Mouse (Mus musculus) liver, adult 2 months (tissue): ENCODE measurements around the gene Gm49353. TPM values are rescaled to one million over a fixed set of nuclear protein-coding genes. Genes with fewer than 3 reads are reported as not detected.

Experiments used
- DNase-seq: peaks from one replicate; pipeline ENCODE4 v3.0.0-alpha.2; 2011; ENCODE audit warnings: low read depth, low spot score; ENCODE audit errors: extremely low read depth
- H3K27ac ChIP-seq: fragments of 200-500 bp; replicated peaks from 2 replicates; pipeline ENCODE4 v1.5.1; 2012; ENCODE audit warnings: low read depth, mild to moderate bottlenecking, control low read depth, inconsistent platforms, low read length; ENCODE audit not compliant: insufficient read depth
- H3K27me3 ChIP-seq: fragments of 200-500 bp; 2 replicates; pipeline ENCODE4 v1.6.1; 2012; ENCODE audit warnings: mild to moderate bottlenecking, moderate library complexity, low read length, inconsistent platforms; ENCODE audit not compliant: control insufficient read depth, insufficient read depth
- H3K36me3 ChIP-seq: fragments of 200-500 bp; 2 replicates; pipeline ENCODE4 v1.6.1; 2012; ENCODE audit warnings: low read length, inconsistent platforms; ENCODE audit not compliant: control insufficient read depth, insufficient read depth
- H3K4me1 ChIP-seq: fragments of 200-500 bp; 2 replicates; pipeline ENCODE4 v1.6.1; 2011; ENCODE audit warnings: low read length; ENCODE audit not compliant: control insufficient read depth, insufficient read depth
- H3K4me3 ChIP-seq: fragments of 200-500 bp; 2 replicates; pipeline ENCODE4 v1.5.1; 2011; ENCODE audit warnings: low read depth, mild to moderate bottlenecking, control low read depth, low read length, moderate library complexity; ENCODE audit not compliant: insufficient read depth
- H3K79me2 ChIP-seq: fragments of 200-500 bp; 2 replicates; pipeline ENCODE4 v1.6.1; 2012; ENCODE audit warnings: inconsistent platforms, mild to moderate bottlenecking, low read length, moderate library complexity; ENCODE audit not compliant: control insufficient read depth, insufficient read depth
- H3K9ac ChIP-seq: fragments of 200-500 bp; 2 replicates; pipeline ENCODE4 v1.6.1; 2012; ENCODE audit warnings: low read depth, mild to moderate bottlenecking, control low read depth, inconsistent platforms, low read length
- CTCF ChIP-seq: fragments of 200-500 bp; IDR thresholded peaks from 2 replicates; pipeline ENCODE4 v1.5.1; 2011; ENCODE audit warnings: low read depth, low read length, control low read depth
- POLR2A ChIP-seq: fragments of 200-500 bp; IDR thresholded peaks from 2 replicates; pipeline ENCODE4 v1.6.1; 2011; ENCODE audit warnings: low read length, control low read depth; ENCODE audit not compliant: insufficient read depth; ENCODE audit errors: extremely low read depth
- WGBS: fragments of 180-500 bp; shearing (Covaris S2); methylation state at CpG from one replicate; pipeline ENCODE4 v1.1.7; 2018; 5-methylcytosine and 5-hydroxymethylcytosine counted together
- polyA plus RNA-seq: library from polyadenylated mRNA; depleted of rRNA; stranded (reverse); fragments of >200 nt; gene quantifications from 2 replicates; pipeline ENCODE4 v1.2.3, GENCODE M21; 2012; rRNA removed
- total RNA-seq: library from RNA; depleted of rRNA; stranded (reverse); fragments of >200 nt; gene quantifications from 2 replicates; pipeline ENCODE4 v1.2.3, GENCODE M21; 2014; rRNA removed

The Gm49353 gene
- total RNA-seq (not detected in 2 replicates), polyA plus RNA-seq (not detected in 2 replicates)

DNA sequence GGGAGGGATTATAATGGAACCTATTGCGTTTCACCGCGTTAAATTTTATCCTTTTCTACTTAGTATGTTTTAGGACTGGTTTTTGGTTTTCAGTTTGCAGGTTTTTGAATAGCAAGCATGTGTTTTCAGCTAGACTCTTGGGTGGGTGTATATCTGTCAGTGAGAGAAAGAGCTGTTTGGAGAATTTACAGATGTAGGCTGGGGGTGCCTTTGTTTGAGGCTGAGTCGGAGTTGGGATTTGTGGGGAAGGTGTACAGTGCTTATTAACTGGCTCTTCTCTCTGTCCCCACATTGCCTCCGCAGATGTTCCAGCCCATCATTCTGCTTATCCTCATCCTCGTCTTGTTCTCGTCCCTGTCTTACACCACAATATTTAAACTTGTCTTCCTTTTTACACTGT, at the start of gene Gm49353:
Gene Gm49353, plus strand, starts transcription at position 313 of the 400 bp plus-strand sequence.
- H3K79me2 ChIP-seq = no peaks in the 10 kb centered on the region
- TF ChIP-seq CTCF (no peak), POLR2A (no peak)
- no peak within 1 kb of the TSS for H3K27ac ChIP-seq
- WGBS = 86% methylated on average over 7 of the region's 7 CpGs
- no peaks in the 10 kb centered on the region for H3K4me1 ChIP-seq
- H3K36me3 ChIP-seq = no peaks in the 10 kb centered on the region
- DNase-seq = no peak
- H3K27me3 ChIP-seq = peaks cover 5% of the 10 kb centered on the region; the same call in 1 of the 2 replicates
- no peak within 1 kb of the TSS for H3K4me3 ChIP-seq
- no peak within 1 kb of the TSS for H3K9ac ChIP-seq

DNA sequence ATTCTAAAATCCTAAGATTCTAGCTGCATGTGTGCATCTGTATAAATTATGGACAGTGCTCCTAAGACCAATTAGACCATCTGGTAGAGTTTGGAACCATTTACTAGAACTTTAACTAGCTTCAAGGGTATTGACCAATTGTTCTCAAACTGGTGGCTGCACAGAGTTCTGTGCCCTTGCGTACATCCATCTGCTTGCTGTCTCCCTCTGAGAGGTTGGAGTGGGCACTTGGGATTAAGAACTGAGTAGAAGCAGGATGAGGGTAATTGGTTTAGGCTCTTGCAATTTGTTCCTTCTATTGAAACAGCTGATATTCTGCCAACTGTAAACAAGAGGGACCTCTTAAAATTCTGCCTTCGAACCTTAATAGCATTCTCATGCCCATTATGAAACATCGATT, 43.5 kb upstream of the Gm49353 start:
- WGBS = 86% methylated on average over 3 of the region's 3 CpGs
- Histone ChIP-seq H3K27me3 (no peaks in the 10 kb centered on the region), H3K4me3 (no peak overlapping the region), H3K4me1 (no peaks in the 10 kb centered on the region), H3K79me2 (no peaks in the 10 kb centered on the region), H3K27ac (no peak overlapping the region), H3K9ac (no peak overlapping the region), H3K36me3 (no peaks in the 10 kb centered on the region)
- no peak for TF ChIP-seq POLR2A
- TF ChIP-seq CTCF = no peak
- DNase-seq = no peak

DNA sequence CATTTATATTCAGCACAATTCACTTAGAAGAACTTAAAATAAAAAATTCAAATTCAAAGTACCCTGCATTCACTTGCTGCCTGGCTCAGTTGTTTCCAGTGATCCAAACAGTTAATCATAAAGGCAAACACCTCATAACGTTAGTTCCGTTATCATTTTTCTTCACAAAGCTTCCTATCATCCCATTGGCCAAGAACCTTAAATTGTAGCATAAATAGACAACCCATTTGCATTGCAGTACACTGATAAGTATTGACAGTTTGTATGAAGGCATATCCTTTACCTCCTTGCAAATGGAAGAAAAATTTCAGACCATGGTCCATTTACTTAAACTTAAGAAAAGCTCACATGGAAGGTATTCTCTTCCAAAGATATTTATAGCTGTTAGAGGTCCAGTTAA, 37.1 kb upstream of the Gm49353 start:
- Histone ChIP-seq H3K27ac (no peak overlapping the region), H3K4me1 (no peaks in the 10 kb centered on the region), H3K4me3 (no peak overlapping the region), H3K9ac (no peak overlapping the region), H3K27me3 (no peaks in the 10 kb centered on the region), H3K36me3 (no peaks in the 10 kb centered on the region), H3K79me2 (no peaks in the 10 kb centered on the region)
- TF ChIP-seq CTCF (no peak), POLR2A (no peak)
- no peak for DNase-seq
- WGBS = 75% methylated on average over 2 of the region's 2 CpGs

DNA sequence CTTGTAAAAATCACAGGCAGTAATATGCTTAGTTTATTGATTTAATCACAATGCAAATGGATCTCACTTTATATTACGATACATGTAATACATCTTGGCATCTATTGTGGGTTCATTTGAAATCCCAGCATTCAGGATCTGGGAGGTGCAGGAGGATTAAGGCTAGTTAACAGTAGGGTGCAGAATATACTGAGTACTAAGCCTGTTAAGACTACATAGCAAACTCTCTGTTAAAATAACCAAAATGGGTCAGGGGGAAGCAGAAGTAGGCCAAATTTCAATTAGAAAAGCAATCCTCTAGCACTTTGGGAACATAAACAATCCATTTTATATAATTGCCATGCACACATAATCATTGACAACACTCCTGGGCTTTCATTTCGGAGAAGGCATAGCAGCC, 25.0 kb upstream of the Gm49353 start:
- H3K36me3 ChIP-seq = no peaks in the 10 kb centered on the region
- H3K27me3 ChIP-seq = no peaks in the 10 kb centered on the region
- H3K9ac ChIP-seq = no peak overlapping the region
- TF ChIP-seq POLR2A (no peak), CTCF (no peak)
- no peaks in the 10 kb centered on the region for H3K79me2 ChIP-seq
- no peaks in the 10 kb centered on the region for H3K4me1 ChIP-seq
- no peak overlapping the region for H3K27ac ChIP-seq
- 69% methylated on average over 2 of the region's 2 CpGs for whole genome bisulfite sequencing
- no peak overlapping the region for H3K4me3 ChIP-seq
- no peak for DNase-seq

DNA sequence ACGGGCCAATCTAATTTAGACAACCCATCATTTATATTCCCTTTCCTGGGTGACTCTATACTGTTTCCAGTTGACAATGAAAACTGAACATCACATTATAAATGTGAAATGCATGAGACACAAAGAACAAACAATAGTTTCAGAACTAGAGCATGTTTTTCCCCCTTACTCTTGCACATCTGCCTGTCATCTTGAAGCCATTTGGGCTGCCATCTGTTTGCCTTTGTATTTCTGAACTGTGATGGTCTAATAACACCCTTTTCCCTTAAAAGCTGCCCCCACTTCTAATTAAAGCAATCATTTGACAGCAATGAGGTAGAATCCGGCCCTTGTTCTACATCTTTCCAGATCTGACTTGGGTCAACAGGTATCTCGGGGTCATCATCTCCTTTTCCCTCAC, 23.1 kb upstream of the Gm49353 start:
- Histone ChIP-seq H3K79me2 (no peaks in the 10 kb centered on the region), H3K27ac (no peak overlapping the region), H3K4me1 (no peaks in the 10 kb centered on the region), H3K9ac (no peak overlapping the region), H3K36me3 (no peaks in the 10 kb centered on the region), H3K27me3 (no peaks in the 10 kb centered on the region), H3K4me3 (no peak overlapping the region)
- TF ChIP-seq POLR2A (no peak), CTCF (no peak)
- DNase-seq = no peak
- 87% methylated on average over 3 of the region's 3 CpGs for WGBS

DNA sequence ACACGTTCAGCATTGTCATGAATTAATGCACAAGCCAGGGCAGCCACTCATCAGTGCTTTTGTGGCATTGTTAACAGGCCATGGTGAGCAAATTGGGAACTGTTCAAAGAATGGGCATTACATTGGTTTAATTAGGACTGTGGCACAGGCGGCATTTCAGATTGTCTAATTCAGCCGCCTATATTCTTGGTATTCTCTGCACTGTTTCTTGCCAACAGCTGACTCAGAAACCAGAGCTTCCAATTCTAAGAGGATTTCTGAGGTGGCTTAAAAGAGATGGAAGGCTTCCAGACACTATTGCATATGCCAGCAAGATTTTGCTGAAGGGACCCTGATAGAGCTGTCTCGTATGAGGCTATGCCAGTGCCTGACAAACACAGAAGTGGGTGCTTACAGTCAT, 21.9 kb upstream of the Gm49353 start:
- no peaks in the 10 kb centered on the region for H3K4me1 ChIP-seq
- H3K9ac ChIP-seq = no peak overlapping the region
- no peaks in the 10 kb centered on the region for H3K27me3 ChIP-seq
- no peaks in the 10 kb centered on the region for H3K36me3 ChIP-seq
- TF ChIP-seq POLR2A (no peak), CTCF (no peak)
- no peaks in the 10 kb centered on the region for H3K79me2 ChIP-seq
- no peak overlapping the region for H3K27ac ChIP-seq
- H3K4me3 ChIP-seq = no peak overlapping the region
- no peak for DNase-seq
- 80% methylated on average over 4 of the region's 4 CpGs for WGBS
